Mouse (Mus musculus) embryo, embryonic 10.5 days (tissue): ENCODE results near the gene Nmnat2.
A peak's percentile ranks its signal among the peaks of the same experiment; 100 is the strongest.

Experiments used
- DNase-seq: peaks from one replicate; pipeline ENCODE4 v3.0.0-alpha.2; 2015; ENCODE audit warnings: low spot score

Gene Nmnat2

GRCm38 (mm10) chr1:152983416-152983815, 28.6 kb downstream of the Nmnat2 start:
- DNase-seq = no peak

DNA sequence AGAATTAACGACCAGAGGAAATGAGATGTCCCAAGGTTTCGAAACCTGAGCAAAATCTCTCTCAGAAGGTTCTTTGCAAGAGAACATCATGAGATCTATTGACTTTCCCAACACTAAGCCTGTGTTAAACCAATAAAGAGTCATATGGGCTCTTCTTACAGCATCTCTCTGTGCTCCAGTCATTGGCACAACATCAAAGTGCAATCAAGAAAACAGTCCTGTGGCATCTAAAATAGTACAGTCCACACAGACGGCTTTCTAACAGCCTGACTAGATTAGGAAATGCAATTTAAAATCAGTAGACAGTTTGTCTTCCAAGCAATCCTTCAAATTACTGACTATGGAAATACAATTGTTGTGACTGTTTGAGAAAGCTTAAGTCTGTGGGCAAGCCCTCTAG, 32.2 kb downstream of the Nmnat2 start:
- no peak for DNase-seq

GRCm38 (mm10) chr1:152990067-152990466, 35.3 kb downstream of the Nmnat2 start:
- DNase-seq = no peak

- DNase-seq = no peak
Measured at GRCm38 (mm10) chr1:152992271-152993134, 37.7 kb downstream of the Nmnat2 start.

DNA sequence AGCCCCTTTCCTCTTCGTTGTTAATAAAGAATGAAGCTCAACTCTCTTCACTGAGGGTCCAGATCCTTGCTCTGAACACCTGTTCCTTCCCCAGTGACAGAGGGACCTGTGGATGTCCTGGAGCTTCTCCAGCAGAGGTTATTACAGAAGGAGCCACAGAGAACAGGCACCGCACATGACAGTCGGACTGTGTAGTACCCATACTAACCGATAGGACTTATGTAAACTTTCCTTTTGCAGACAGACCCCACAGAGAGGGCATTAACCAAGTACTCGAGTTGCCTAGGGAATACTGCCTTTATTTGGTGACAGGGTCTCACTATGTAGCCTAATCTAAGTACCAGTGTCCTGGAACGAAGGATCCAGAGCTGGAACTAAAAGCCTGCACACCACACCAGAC, 39.0 kb downstream of the Nmnat2 start:
- DNase-seq = no peak

DNA sequence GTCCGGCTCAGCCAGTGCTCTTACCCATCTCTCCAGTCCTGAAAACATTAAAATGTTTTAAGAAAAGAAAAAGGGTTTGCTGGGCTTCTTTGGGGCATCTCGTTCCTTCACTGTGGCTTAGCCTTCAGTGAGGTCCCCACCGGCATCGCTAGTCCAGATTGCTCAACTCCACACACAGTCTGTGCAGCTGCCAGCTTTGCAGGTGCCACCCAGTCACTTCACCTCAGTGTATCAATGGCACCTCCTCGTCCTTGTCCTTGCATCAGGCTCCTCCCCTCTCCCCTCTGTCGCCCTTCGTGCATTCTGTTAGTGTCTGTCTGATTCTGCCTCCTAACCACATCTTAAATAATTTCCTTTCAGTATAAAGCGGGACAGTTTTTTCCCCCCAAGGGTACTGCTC, 45.2 kb downstream of the Nmnat2 start:
- no peak for DNase-seq

- DNase-seq = no peak
Measured at GRCm38 (mm10) chr1:153000486-153001228, 45.9 kb downstream of the Nmnat2 start.

DNA sequence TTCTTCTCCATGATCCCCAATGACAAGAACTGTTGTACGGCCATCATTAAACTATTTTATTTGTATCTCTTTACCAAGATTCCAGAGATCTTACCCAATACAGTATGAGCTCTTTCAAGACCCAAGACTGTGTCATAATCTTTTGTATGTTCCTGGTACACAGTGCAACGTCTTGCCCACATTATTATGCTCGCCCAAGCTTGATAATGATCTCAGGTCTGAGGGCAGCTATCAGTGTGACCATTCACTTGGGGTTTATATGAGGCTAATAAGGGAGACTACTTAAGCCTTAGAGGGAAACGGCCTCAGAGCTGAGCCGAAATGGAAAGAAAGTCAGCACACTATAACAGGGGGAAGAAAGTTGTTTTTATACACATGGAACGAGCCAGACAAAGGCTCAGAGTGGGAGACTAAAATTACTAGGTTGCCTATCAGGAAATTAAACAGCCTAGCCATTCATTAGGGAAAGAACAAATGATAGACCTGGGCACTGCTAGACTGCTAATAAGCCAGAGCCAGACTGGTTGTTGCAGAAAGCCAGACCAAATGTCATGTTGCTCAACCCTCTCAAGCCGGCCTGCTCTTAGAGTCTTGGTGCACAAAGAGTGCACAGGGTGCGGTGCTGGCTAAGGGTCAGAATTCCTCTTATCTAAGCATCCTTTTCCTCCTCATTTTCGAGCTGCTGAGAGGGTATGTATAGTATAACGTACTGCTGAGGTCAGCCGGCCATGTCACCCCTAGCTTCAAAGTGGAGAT, 47.7 kb downstream of the Nmnat2 start:
- DNase-seq = no peak

DNA sequence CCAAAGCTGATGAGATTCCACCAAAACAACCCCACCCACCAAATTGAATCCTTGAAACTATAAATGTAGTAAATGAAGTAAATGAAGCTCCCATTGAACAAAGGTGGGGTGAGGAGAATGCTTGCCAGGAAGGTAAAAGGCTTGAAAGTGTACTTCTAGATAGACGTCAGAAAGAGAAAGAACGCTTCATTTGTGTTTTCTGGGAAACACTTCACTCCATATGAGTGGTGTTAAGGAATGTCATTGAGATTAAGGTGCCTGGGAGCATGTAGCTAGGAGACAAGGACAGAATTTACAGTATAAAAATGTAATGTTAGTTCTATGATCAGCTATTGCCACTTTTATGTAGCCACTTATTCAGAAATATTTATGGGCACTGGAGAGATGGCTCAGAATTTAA, 49.7 kb downstream of the Nmnat2 start:
- no peak for DNase-seq

- DNase-seq = no peak
Measured at GRCm38 (mm10) chr1:153006054-153006453, 51.3 kb downstream of the Nmnat2 start.

DNA sequence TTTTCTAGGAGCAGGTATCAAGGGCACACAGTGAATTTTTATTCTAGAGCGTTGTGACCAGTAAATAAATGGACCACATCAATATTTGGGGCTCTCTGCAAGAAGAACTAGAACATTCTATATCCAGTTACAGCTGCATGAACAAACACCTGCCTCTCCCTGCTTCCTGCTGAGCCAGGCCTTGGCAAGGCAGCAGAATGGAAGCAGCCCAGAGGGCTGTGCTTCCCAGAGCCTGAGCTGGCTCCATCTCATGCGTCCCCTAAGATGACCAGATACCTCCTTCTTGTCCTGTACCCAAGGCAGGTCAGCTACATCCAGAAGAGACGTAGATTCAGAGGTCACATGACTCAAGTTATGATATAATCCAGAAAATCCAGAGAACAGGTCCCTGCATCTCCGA, 52.0 kb downstream of the Nmnat2 start:
- DNase-seq = no peak

GRCm38 (mm10) chr1:153007292-153007691, 52.5 kb downstream of the Nmnat2 start:
- DNase-seq = no peak

DNA sequence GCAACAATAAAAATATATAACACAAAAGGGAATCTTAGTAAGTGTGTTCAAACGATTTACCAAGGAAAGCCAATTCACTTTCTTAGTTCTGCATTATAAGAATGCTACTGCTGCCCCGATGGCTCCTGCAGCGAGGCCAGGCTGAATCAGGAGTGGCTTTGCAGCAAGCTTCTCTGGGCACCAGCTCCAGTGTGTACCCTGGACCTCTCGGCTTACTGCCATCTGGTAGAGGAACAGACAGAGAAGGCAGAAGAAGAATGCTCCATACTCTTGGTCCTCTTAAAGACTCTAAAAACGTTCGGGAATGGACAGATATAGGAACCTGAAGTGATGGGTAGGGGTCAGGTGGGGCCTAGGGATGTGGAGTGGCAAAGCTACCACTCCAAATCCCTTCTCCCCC, 53.0 kb downstream of the Nmnat2 start:
- no peak for DNase-seq

DNA sequence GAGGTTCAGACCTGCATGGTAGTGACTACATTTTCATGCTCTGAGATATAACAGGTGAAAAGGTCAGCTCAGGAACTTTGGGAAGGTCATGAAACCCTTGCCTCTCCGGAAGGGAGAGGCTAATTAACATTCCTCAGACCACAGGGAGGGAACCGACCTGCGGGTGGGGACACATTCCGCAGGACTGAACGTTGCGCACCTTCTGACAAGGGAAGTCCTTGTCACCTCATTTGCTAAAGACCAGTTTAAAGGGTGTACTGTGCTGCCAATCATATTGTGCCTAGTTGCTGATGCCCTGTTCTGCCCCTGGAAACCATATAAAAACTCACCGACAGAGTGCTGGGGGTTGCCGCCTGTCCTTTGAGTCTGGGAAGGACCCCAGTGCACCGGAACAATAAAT, 54.5 kb downstream of the Nmnat2 start:
- DNase-seq = no peak

DNA sequence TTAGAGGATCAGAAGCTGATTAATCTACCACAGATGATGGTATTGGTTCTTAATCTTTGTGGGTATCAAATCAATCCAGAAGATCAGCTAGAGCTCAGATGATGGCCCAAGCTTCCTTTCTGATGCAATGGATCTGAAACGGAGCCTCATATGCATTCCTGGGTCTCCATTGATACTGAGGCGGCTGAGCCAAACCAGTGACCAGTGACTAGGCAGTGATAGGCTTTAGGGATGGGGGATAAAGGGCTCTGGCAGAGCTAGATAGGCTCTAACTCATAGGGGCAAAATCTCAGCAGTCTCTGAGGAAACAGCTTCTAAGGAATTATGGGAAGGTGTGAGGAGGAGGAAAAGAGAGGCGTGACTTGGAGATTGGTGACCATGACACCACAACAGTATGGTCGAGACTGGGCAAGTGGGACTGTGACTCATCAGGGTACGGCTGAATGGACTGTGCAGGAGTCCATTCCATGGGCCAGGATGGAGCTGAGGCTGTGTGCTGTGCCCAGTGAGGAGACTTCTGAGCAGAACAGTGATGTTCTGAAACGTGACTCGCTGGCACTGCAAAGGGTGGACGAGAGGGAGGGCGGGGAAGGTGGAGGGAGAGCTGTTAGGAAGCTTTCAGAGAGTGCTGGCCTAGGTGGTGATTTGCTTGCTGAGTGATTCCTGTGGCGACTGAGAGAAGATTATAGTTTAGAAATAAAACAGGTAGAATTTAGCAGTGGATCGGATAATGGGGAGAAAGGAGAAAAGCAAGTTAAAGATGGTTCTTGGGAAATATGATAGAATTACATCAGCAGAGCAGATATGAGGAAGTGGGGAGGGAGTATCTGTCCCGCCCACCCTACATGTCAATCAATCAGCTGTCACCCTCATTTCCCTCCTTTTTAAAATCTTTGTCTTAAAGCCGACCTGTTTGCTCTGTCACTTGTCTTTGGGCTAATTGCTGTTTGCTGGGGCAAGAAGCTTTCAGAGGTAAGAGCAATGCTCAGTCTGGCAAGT, 55.9 kb downstream of the Nmnat2 start:
- DNase-seq = no peak

- no peak for DNase-seq
Measured at GRCm38 (mm10) chr1:153011544-153011943, 56.8 kb downstream of the Nmnat2 start.

- no peak for DNase-seq
Measured at GRCm38 (mm10) chr1:153013541-153014288, 58.9 kb downstream of the Nmnat2 start.

DNA sequence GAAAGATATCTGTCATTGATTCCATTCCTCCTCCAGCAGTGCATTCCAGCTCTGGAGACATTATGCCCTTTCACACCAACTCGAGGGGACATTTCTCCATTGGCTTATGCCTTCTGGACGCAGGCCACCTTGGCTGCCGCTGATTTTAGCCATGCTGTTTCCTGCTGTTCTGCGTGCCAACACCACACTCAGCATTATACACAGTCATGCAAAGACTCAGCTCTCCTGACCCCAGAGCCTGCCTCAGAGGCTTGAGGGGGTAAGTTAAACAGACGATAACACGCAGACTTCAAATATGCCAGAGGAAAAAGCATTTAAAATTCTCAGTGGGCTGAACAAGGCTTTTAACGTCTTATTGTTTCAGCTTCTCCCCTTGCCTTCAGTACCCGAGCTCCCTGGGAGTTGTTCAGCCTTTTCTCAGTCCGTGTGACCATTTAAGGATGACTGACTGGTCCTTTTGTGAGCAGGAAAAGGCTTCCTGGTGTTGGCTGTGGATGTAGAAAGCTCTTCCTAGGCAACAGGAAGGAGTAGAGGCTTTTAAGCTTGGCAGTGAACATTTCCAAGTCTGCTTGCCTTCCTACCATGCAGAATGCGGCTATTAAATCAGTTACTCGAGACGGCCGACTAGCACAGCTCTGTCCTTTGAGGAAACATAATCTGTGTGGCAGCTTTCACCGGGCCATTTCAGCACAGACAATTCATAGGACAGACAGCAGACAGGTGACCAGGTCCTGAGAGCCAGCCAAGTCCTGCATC, 59.8 kb downstream of the Nmnat2 start:
- DNase-seq = peak; percentile 59

DNA sequence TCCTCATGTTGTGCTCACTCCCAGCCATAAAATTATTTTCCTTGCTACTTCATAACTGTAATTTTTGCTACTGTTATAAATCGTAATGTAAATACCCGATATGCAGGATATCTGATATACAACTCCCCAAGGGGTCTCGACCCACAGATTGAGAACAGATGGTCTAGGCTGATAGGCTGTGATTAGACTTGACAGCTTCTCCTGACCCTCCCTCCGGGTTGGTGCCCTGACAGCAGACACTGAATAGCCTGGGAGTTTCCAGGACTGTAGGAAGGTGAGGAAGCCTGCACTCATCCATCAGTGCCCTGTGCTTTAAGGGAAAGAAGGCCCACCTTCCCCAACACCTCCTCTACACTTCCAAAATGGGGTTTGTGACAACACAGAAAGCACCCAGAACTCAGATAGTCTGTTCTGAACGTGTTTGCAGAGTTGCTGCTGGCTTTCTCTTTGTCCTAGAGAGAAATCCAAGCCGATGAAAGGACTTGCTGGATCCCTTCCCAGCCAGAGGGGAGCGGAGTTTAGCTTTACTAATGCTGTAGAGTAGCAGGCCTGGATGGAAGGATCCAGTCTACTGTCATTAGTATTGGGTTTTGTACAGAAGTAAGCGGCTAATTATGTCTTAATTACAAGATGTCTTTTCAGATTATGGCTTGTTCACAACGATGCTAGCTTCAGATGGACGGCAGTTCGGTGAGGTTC, 61.8 kb downstream of the Nmnat2 start:
- peak; percentile 67 for DNase-seq
